Mouse (Mus musculus) forebrain, embryonic 10.5 days (tissue): Measurements from ENCODE around the gene Cyp2d11. TPM values are rescaled to one million over a fixed set of nuclear protein-coding genes. Genes with fewer than 3 reads are reported as not detected.

Experiments
- DNase-seq: peaks from one replicate; pipeline ENCODE4 v3.0.0-alpha.2; 2017; ENCODE audit warnings: low spot score; ENCODE audit errors: extremely low spot score
- H3K27ac ChIP-seq: fragments of 300-500 bp; sonication (generic); 2 replicates; pipeline ENCODE4 v1.5.1; 2016; ENCODE audit warnings: mild to moderate bottlenecking
- H3K27me3 ChIP-seq: fragments of 300-500 bp; sonication (generic); 2 replicates; pipeline ENCODE4 v1.6.1; 2016; ENCODE audit warnings: mild to moderate bottlenecking; ENCODE audit not compliant: poor library complexity, severe bottlenecking
- H3K36me3 ChIP-seq: fragments of 300-500 bp; sonication (generic); replicated peaks from 2 replicates; pipeline ENCODE4 v1.6.1; 2016; ENCODE audit warnings: mild to moderate bottlenecking, moderate library complexity
- H3K4me1 ChIP-seq: fragments of 300-500 bp; sonication (generic); 2 replicates; pipeline ENCODE4 v1.6.1; 2016
- H3K4me3 ChIP-seq: fragments of 300-500 bp; sonication (generic); 2 replicates; pipeline ENCODE4 v1.5.1; 2016; ENCODE audit warnings: mild to moderate bottlenecking, moderate library complexity
- H3K9me3 ChIP-seq: fragments of 300-500 bp; sonication (generic); 2 replicates; pipeline ENCODE4 v1.6.1; 2016; ENCODE audit warnings: mild to moderate bottlenecking, moderate library complexity
- WGBS: fragments of 180-500 bp; shearing (Covaris S2); methylation state at CpG from one replicate; pipeline ENCODE4 v1.1.7; 2016; 5-methylcytosine and 5-hydroxymethylcytosine counted together
- microRNA-seq: library from miRNA; unstranded; fragments of <30 nt; microRNA quantifications from one replicate; pipeline ENCODE4, GENCODE M21; 2017
- polyA plus RNA-seq: library from polyadenylated mRNA; unstranded; fragments of >200 nt; fragmentation: Nextera tagmentation; extraction: Ambion mirVana; gene quantifications from 2 replicates; pipeline ENCODE4 v1.2.1, GENCODE M21; 2016

The Cyp2d11 gene
- polyA plus RNA-seq, 1 experiment from 2014 or later: not detected

DNA sequence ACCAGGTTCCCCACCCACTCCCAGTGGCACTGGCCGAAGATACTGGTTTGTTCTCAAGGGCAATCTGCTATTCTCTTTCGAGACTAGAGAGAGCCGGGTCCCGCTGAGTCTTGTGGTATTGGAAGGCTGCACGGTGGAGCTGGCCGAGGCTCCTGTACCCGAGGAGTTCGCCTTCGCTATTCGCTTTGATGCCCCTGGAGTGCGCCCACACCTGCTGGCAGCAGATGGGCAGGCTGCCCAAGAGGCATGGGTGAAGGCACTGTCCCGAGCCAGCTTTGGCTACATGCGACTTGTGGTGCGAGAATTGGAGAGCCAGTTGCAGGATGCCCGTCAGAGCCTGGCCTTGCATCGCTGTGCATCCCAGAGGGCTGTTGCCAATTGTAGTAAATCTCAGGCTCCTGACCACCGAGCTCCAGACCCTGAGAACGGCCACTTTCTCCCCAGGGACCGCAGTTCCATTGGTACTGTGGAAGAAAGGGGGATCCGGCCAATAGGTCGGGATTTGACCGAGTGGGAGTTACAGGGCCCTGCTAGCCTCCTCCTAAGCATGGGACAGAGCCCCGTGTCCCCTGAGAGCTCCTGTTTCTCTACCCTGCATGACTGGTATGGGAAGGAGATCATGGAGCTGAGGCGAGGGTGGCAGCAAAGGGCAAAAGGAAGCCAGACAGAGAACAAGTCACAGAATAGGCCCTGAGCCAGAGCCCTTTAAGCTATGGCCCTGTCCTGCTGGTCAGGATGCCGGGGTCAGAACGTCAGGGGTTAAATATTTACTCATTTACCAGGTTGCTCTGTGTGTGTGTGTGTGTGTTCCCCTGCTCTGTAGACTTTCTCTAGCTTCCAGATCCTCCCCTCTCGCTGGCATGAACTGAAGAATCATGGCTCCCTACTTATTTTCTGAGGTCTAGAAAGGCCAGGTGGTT, 50.2 kb downstream of the Cyp2d11 start:
- Histone ChIP-seq H3K27ac (peak overlapping the region; percentile 1), H3K9me3 (no peaks in the 10 kb centered on the region), H3K4me3 (no peak overlapping the region), H3K4me1 (peaks cover 52% of the 10 kb centered on the region), H3K27me3 (peaks cover 33% of the 10 kb centered on the region), H3K36me3 (peaks cover 16% of the 10 kb centered on the region)
- WGBS: 92% methylated on average over 27 of the region's 27 CpGs
- DNase-seq: peak; percentile 13

DNA sequence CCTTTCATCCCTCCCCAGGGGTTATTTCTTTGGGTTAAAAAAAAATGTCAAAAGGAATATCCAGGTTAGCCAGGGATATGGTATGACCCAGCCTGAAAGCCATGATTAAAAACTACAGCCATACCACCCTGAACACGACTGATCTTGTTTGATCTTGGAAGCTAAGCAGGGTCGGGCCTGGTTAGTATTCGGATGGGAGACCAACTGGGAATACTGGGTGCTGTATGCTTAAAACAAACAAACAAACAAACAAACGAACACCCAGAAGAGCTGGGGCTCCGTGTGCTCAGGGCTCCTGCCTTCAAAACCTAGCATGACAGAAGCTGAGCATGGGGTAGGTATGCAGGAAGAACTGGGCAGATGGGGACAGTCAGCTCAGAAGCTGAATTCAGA, 51.3 kb downstream of the Cyp2d11 start:
- Histone ChIP-seq H3K4me1 (peaks cover 59% of the 10 kb centered on the region), H3K9me3 (no peaks in the 10 kb centered on the region), H3K27ac (peak overlapping the region; percentile 59; the same call in 1 of the 2 replicates), H3K27me3 (peaks cover 33% of the 10 kb centered on the region), H3K36me3 (peaks cover 5% of the 10 kb centered on the region), H3K4me3 (no peak overlapping the region)
- no peak for DNase-seq
- 81% methylated on average over 5 of the region's 5 CpGs for whole genome bisulfite sequencing

DNA sequence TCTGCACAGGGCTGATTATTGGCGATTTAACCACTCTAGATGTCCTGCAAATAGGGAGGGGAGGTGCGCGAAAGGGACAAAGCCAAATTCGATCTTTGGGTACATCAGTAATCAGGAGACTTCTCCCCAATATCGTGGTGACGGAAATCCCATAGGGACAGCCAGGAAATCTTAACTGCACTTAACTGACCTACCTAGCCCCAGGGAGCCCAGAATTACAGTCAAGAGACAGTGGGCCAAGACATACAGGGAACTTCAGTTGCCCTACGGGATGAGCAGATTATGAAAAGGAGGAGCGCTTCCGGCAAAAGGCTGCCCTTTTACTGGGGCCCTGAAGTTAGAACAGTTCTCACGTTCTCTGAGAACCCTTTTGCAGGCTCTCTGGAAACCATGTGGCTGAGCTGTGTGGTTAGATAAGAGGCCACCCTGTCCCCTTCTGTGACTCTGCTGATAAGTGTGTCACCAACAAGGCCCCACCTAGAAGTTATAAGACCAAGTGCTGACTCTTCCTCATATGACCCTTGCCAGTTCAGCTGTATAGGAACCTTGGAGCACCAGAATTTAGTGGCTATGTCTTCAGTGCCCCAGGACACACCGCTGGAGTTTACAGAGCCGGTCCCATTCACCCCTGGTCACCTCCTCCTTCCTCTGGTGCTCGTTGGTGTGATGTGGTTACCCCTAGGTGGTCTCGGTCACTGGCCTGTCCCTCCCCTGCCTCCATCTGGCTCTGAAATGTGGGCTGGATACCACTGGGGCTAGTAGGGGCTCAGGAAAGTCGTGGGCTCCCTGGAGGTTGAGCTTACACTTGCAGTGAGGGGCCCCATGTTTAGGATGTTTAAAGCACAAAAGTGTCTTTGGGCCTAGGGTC, 51.9 kb downstream of the Cyp2d11 start:
- Histone ChIP-seq H3K4me3 (peak overlapping the region; percentile 54; the same call in 1 of the 2 replicates), H3K9me3 (no peaks in the 10 kb centered on the region), H3K4me1 (peaks cover 59% of the 10 kb centered on the region), H3K27me3 (peaks cover 33% of the 10 kb centered on the region), H3K36me3 (no peaks in the 10 kb centered on the region; the same call in 1 of the 2 replicates), H3K27ac (peak overlapping the region; percentile 86)
- WGBS: 72% methylated on average over 15 of the region's 15 CpGs
- DNase-seq: no peak

DNA sequence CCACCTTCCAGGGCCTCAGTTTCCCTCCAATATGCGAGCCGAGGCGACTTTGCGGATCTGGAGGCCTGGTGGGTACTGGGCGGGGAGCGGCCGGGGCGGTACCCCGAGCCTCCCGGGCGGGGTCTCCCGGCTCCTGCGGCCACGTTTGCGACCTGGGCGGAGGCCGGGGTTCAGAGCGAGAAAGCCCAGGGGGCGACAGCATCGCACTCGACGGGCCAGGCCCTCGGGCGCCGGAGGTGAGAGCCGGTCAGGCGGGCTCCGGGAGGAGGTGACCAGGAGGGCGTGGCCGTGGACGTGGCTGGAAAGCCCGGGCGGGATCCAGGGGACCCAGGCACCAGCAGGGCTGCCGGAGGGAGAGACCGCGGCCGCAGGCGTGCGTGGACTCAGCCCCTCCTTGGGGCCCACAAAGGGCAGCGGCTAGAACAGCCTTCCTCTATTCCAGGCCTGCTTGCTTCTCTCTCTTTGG, 52.8 kb downstream of the Cyp2d11 start:
- Histone ChIP-seq H3K9me3 (no peaks in the 10 kb centered on the region), H3K36me3 (peaks cover 6% of the 10 kb centered on the region), H3K27me3 (peaks cover 33% of the 10 kb centered on the region), H3K27ac (peak overlapping the region; percentile 86), H3K4me1 (peaks cover 61% of the 10 kb centered on the region), H3K4me3 (peak overlapping the region; percentile 54)
- DNase-seq: peak; percentile 46
- 6% methylated on average over 40 of the region's 40 CpGs for WGBS

DNA sequence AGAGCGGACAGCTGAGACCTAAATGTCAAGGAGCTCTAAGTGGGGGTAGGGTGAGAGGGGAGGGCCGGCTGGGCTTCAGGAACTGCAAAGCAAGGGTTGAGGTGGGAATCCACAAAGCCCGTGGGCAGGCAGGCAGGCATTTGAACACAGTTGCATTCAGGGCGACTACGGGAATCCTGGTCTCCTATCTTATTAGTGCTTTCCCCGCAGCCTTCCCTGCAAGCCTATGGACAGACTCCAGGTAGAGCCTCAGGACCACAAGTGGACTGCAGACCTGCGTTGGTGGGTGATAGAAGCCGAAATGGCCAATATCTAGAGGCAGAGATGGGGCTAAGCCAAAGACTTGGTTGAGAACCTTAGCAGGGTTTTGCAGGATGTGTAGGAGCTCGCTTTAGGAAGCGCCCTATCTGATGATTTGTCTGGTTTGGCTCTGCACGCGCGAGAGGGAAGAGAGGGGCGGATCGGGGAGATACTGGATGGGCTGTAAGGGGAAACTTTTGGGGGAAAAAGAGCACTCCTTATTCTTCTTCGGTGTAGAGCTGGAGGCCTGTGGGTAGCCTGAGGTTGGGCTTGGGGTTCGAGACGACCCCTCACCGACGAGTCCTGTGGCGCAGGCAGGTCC, 53.3 kb downstream of the Cyp2d11 start:
- H3K27me3 ChIP-seq: peaks cover 33% of the 10 kb centered on the region
- H3K36me3 ChIP-seq: peaks cover 12% of the 10 kb centered on the region
- H3K27ac ChIP-seq: peak overlapping the region; percentile 86
- H3K4me1 ChIP-seq: peaks cover 61% of the 10 kb centered on the region
- no peaks in the 10 kb centered on the region for H3K9me3 ChIP-seq
- peak overlapping the region; percentile 54 for H3K4me3 ChIP-seq
- 37% methylated on average over 21 of the region's 21 CpGs for WGBS
- no peak for DNase-seq

DNA sequence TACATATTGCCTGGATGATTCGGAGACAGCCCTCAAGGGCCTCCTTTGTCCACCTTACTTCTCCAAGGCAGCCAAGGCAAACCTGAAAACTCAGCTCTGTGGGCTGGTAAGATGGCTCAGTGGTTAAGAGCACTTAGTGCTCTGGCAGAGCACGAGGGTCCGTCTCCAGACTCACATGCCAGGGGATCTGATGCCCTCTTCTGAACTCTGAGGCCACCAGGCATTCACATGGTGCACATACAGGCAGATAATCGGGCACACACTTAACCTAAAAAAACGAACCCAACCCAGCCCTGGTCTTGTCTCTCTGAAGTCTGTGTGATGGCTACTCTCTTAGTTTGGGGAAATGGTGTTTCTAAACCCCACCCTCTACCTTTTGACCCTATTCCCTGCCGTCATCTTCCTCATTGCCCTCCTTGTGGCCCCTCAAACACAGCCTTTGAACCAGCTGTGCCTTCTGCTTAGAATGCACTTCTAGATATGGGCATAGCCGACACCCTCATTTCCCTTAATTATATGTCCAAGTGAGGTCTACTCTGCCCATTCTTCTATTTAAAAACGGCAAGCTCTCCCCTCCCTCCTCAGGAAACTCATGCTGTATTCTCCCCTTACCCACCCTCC, 54.1 kb downstream of the Cyp2d11 start:
- H3K4me1 ChIP-seq: peaks cover 61% of the 10 kb centered on the region

More for the DNA sequence above, 54.1 kb downstream of the Cyp2d11 start:
- Histone ChIP-seq H3K4me3 (no peak overlapping the region), H3K27ac (no peak overlapping the region), H3K27me3 (peaks cover 33% of the 10 kb centered on the region), H3K9me3 (no peaks in the 10 kb centered on the region), H3K36me3 (peaks cover 19% of the 10 kb centered on the region)
- DNase-seq: no peak
- 80% methylated on average over 8 of the region's 8 CpGs for WGBS

Small RNA genes lying within 50 kb of the gene (microRNA-seq; reads per million reads assigned to microRNA genes)
- gene Gm25990 (not detected), gene Gm27331 (not detected), gene Mir7684 (not detected)

Other genes starting within 250 kb of the Cyp2d11 start
- gene Srebf2, start 246.8 kb downstream of the Cyp2d11 start, polyA plus RNA-seq: 207 and 227 TPM in 2 replicates
- 0.87 and 0.95 TPM in 2 replicates for gene Shisa8, start 181.2 kb downstream of the Cyp2d11 start, polyA plus RNA-seq
- gene Tnfrsf13c, start 169.7 kb downstream of the Cyp2d11 start, polyA plus RNA-seq: 0.18 TPM in 1 of 2 replicates, not detected in the other
- 95.1 and 97.3 TPM in 2 replicates for gene Cenpm, start 149.3 kb downstream of the Cyp2d11 start, polyA plus RNA-seq
- gene 1500009C09Rik, start 141.6 kb downstream of the Cyp2d11 start, polyA plus RNA-seq: 0.26 TPM in 1 of 2 replicates, not detected in the other
- 62.1 and 62.5 TPM in 2 replicates for gene Sept3, start 119.1 kb downstream of the Cyp2d11 start, polyA plus RNA-seq
- gene Wbp2nl, start 95.1 kb downstream of the Cyp2d11 start, polyA plus RNA-seq: 0.10 and 0.11 TPM in 2 replicates
- gene Naga, start 55.1 kb downstream of the Cyp2d11 start, polyA plus RNA-seq: 20.5 and 20.8 TPM in 2 replicates
- gene Pheta2, start 55.1 kb downstream of the Cyp2d11 start, polyA plus RNA-seq: 3.7 and 4.3 TPM in 2 replicates
- 218 and 236 TPM in 2 replicates for gene Smdt1, start 55.1 kb downstream of the Cyp2d11 start, polyA plus RNA-seq
- gene Ndufa6, start 39.7 kb downstream of the Cyp2d11 start, polyA plus RNA-seq: 228 and 249 TPM in 2 replicates
- gene Cyp2d22, start 13.8 kb downstream of the Cyp2d11 start, polyA plus RNA-seq: 3.0 and 3.8 TPM in 2 replicates
- gene Cyp2d10, start 13.2 kb upstream of the Cyp2d11 start, polyA plus RNA-seq: not detected in 2 replicates
- gene Cyp2d9, start 39.4 kb upstream of the Cyp2d11 start, polyA plus RNA-seq: not detected in 2 replicates
- not detected in 2 replicates for gene Cyp2d12, start 161.1 kb upstream of the Cyp2d11 start, polyA plus RNA-seq
- gene Cyp2d34, start 226.9 kb upstream of the Cyp2d11 start, polyA plus RNA-seq: not detected in 2 replicates